Mouse (Mus musculus) neural tube, embryonic 11.5 days (tissue): ENCODE measurements around the gene Cd80. TPM values are rescaled to one million over a fixed set of nuclear protein-coding genes. Genes with fewer than 3 reads are reported as not detected.
A peak's percentile ranks its signal among the peaks of the same experiment; 100 is the strongest.
"Not testable (repeated sequence)": the region's sequence is repeated elsewhere in the genome, so short reads cannot be mapped to it uniquely, and the experiment has no call there.

Source experiments
- ATAC-seq: fragments of 200-750 bp; cut with Nextera tagmentation; 2 replicates; pipeline ENCODE4 v1.8.0; 2017; ENCODE audit warnings: moderate number of reproducible peaks, mild to moderate bottlenecking, moderate TSS enrichment, moderate library complexity; ENCODE audit not compliant: insufficient read depth, low FRiP score, low TSS enrichment
- DNase-seq: peaks from one replicate; pipeline ENCODE4 v3.0.0-alpha.2; 2015; ENCODE audit warnings: low spot score
- H3K27ac ChIP-seq: fragments of 300-500 bp; sonication (generic); 2 replicates; pipeline ENCODE4 v1.5.1; 2014; ENCODE audit warnings: low read depth, mild to moderate bottlenecking, low read length
- H3K27me3 ChIP-seq: fragments of 300-500 bp; sonication (generic); 2 replicates; pipeline ENCODE4 v1.6.1; 2014; ENCODE audit warnings: mild to moderate bottlenecking, low read length, mixed read lengths; ENCODE audit not compliant: control insufficient read depth, insufficient read depth
- H3K36me3 ChIP-seq: fragments of 300-500 bp; sonication (generic); 2 replicates; pipeline ENCODE4 v1.6.1; 2014; ENCODE audit warnings: mild to moderate bottlenecking, low read length, moderate library complexity, mixed read lengths; ENCODE audit not compliant: control insufficient read depth, insufficient read depth
- H3K4me1 ChIP-seq: fragments of 300-500 bp; sonication (generic); 2 replicates; pipeline ENCODE4 v1.6.1; 2014; ENCODE audit warnings: low read length, mixed read lengths; ENCODE audit not compliant: control insufficient read depth, insufficient read depth
- H3K4me2 ChIP-seq: fragments of 300-500 bp; sonication (generic); 2 replicates; pipeline ENCODE4 v1.6.1; 2014; ENCODE audit warnings: low read depth, mild to moderate bottlenecking, moderate library complexity
- H3K4me3 ChIP-seq: fragments of 300-500 bp; sonication (generic); 2 replicates; pipeline ENCODE4 v1.5.1; 2014; ENCODE audit warnings: low read depth, low read length
- H3K9ac ChIP-seq: fragments of 300-500 bp; sonication (generic); 2 replicates; pipeline ENCODE4 v1.6.1; 2014; ENCODE audit warnings: mild to moderate bottlenecking, low read length
- H3K9me3 ChIP-seq: fragments of 300-500 bp; sonication (generic); 2 replicates; pipeline ENCODE4 v1.6.1; 2016; ENCODE audit warnings: low read length; ENCODE audit not compliant: control insufficient read depth
- WGBS: fragments of 180-500 bp; shearing (Covaris S2); extraction: QIAGEN DNeasy Blood & Tissue Kit; methylation state at CpG from one replicate; pipeline ENCODE4 v1.1.7; 2014; 5-methylcytosine and 5-hydroxymethylcytosine counted together
- polyA plus RNA-seq: library from polyadenylated mRNA; unstranded; fragments of >200 nt; fragmentation: Nextera tagmentation; extraction: Ambion mirVana; gene quantifications from 2 replicates; pipeline ENCODE4 v1.2.1, GENCODE M21; 2014

Cd80 gene
- polyA plus RNA-seq, 1 experiment from 2014 or later, result 0.54 TPM

GRCm38 (mm10) chr16:38472507-38472873, 17.1 kb downstream of the Cd80 start:
- no peak overlapping the region for H3K9ac ChIP-seq
- DNase-seq (no peak), ATAC-seq (no peak)
- H3K27ac ChIP-seq, result no peak overlapping the region
- H3K4me3 ChIP-seq, result no peak overlapping the region
- no peak overlapping the region for H3K4me2 ChIP-seq
- H3K27me3 ChIP-seq, result no peaks in the 10 kb centered on the region
- no peaks in the 10 kb centered on the region for H3K36me3 ChIP-seq
- 94% methylated on average over 5 of the region's 5 CpGs for WGBS
- H3K9me3 ChIP-seq, result no peaks in the 10 kb centered on the region
- no peaks in the 10 kb centered on the region for H3K4me1 ChIP-seq

DNA sequence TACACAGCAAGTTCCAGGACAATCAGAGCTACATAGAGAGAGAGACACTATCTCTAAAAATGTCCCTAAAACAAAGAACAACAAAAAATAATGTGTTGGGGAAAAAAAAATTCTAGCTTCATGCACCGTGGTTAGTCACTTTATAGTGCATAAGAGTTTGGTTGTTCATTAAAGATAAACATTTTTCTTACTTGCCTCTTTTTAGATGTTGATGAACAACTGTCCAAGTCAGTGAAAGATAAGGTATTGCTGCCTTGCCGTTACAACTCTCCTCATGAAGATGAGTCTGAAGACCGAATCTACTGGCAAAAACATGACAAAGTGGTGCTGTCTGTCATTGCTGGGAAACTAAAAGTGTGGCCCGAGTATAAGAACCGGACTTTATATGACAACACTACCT, 18.3 kb downstream of the Cd80 start:
- Histone ChIP-seq H3K36me3 (no peaks in the 10 kb centered on the region), H3K9ac (no peak overlapping the region), H3K4me2 (no peak overlapping the region), H3K4me3 (no peak overlapping the region), H3K27me3 (no peaks in the 10 kb centered on the region), H3K4me1 (no peaks in the 10 kb centered on the region), H3K27ac (no peak overlapping the region), H3K9me3 (no peaks in the 10 kb centered on the region)
- no peak for ATAC-seq
- 90% methylated on average over 5 of the region's 5 CpGs for WGBS
- DNase-seq, result no peak

DNA sequence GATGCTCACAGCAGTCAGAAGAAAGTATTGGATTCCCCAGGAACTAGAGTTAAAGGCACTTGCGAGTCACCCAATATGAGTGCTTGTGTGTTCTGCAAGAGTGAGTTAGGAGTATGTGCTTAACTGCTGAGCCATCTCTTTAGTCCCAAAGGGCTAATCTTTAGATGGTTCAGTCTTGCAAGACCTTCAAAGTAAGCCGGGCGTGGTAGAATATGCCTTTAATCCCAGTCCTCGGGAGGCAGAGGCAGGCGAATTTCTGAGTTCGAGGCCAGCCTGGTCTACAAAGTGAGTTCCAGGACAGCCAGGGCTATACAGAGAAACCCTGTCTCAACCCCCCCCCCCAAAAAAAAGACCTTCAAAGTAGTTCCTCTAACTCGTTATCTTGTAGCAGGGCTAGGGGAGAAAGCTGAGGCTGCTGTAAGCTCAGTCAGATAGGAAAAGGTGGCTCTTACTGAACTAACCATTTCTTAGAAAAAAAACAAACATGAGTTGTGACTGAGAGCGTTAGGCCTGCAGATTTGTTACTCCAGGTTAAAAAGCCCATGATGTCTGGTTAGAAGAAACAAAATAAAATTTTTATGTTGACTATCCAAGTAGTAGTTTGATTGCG, 19.4 kb downstream of the Cd80 start:
- H3K36me3 ChIP-seq, result no peaks in the 10 kb centered on the region
- WGBS, result 94% methylated on average over 9 of the region's 9 CpGs
- DNase-seq (no peak), ATAC-seq (no peak)
- no peaks in the 10 kb centered on the region for H3K27me3 ChIP-seq
- no peak overlapping the region for H3K9ac ChIP-seq
- no peak overlapping the region for H3K4me3 ChIP-seq
- no peak overlapping the region for H3K27ac ChIP-seq
- H3K9me3 ChIP-seq, result no peaks in the 10 kb centered on the region
- H3K4me1 ChIP-seq, result no peaks in the 10 kb centered on the region
- H3K4me2 ChIP-seq, result no peak overlapping the region

DNA sequence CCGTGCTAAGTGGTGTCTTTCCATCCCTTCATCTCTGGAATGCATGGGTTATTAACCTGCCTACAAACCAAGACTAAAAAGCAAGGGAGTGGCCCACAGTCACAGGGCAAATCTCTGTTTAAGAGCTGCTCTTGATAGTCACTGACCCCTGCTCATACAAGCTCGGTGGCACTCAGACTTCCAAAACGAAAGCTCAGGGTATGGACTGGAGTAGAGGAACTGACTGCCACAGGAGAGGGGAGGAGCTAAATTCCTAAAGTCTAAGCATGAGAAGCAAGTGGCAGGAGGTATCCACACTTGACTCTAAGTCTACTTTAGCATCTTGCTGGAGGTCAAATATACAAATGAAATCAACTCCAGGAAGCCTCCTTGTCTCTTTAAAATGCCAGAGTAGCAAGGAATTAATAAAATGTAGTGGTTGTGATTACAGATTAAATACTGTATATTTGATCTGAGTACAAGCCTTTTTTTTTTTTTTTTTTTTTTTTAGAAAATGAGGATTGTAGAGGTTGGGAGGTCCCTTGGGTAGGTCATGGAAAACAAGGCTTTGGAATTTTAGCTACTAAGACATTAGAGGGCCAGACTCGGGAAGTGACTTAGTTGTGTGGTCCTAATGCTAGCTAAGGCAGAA, 20.4 kb downstream of the Cd80 start:
- no peak for DNase-seq
- no peak for ATAC-seq
- Histone ChIP-seq H3K9me3 (no peaks in the 10 kb centered on the region), H3K27me3 (no peaks in the 10 kb centered on the region), H3K9ac (no peak overlapping the region), H3K27ac (no peak overlapping the region), H3K4me1 (no peaks in the 10 kb centered on the region), H3K4me2 (peak overlapping the region; percentile 44; the same call in 1 of the 2 replicates), H3K36me3 (no peaks in the 10 kb centered on the region), H3K4me3 (no peak overlapping the region; the same call in 1 of the 2 replicates)
- WGBS, result 60% methylated on average over 4 of the region's 4 CpGs

DNA sequence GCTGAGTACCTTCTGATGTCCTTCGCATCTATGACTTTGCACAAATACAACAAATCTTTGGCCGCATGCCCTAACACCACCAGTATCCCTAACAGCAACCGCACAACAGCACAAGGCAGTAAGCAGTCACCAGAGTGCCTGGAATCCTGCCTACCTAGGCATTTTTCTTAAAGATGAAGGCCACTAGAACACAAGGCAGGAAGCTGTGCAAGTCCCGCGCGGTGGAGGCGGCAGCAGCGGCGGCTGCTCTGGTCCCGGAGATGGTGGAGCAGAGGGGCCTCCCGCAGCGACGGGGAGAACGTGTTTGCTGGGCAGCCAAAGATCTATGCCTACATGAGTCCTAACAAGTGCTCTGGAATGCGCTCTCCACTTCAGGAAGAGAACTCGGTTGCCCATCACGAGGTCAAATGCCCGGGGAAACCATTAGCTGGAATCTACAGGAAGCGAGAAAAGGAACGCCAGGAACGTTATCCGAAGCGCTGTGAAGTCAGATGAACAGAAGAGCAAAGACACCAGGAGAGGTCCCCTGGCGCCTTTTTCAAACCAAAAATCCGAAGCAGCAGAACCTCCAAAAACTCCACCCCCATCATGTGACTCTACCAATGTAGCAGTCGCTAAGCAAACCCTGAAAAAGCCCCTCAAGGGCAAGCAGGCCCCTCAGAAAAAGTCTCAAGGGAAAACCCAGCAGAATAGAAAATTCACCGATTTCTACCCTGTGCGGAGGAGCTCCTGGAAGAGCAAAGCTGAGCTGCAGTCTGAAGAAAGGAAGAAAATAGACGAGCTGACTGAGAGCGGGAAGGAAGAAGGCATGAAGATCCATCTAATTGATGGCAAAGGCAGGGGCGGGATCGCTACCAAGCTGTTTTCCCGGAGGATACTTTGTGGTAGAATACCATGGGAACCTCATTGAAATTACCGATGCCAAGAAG, 21.2 kb downstream of the Cd80 start:
- Histone ChIP-seq H3K27ac (no peak overlapping the region), H3K4me3 (peak overlapping the region; percentile 21), H3K9ac (peak overlapping the region; percentile 18), H3K9me3 (no peaks in the 10 kb centered on the region), H3K4me1 (no peaks in the 10 kb centered on the region), H3K4me2 (peak overlapping the region; percentile 44), H3K27me3 (no peaks in the 10 kb centered on the region), H3K36me3 (no peaks in the 10 kb centered on the region)
- 8% methylated on average over 34 of the region's 34 CpGs for WGBS
- DNase-seq (peak; percentile 56), ATAC-seq (no peak)

DNA sequence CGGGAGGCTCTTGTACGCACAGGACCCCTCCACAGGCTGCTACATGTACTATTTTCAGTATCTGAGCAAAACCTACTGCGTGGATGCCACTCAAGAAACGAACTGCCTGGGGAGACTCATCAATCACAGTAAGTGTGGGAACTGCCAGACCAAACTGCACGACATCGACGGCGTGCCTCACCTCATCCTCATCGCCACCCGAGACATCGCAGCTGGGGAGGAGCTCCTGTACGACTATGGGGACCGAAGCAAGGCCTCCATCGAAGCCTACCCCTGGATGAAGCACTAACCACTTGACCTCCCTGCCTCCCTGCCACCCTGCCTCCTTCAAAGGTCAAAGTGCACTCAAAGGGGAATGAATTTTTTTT, 21.9 kb downstream of the Cd80 start:
- not testable (repeated sequence) for H3K9me3 ChIP-seq, H3K27ac ChIP-seq, DNase-seq, H3K36me3 ChIP-seq, H3K27me3 ChIP-seq, ATAC-seq, H3K4me1 ChIP-seq
- Histone ChIP-seq H3K4me2 (peak overlapping the region; percentile 44), H3K9ac (peak overlapping the region; percentile 18), H3K4me3 (peak overlapping the region; percentile 21; the same call in 1 of the 2 replicates)
- 27% methylated on average over 14 of the region's 14 CpGs for WGBS

DNA sequence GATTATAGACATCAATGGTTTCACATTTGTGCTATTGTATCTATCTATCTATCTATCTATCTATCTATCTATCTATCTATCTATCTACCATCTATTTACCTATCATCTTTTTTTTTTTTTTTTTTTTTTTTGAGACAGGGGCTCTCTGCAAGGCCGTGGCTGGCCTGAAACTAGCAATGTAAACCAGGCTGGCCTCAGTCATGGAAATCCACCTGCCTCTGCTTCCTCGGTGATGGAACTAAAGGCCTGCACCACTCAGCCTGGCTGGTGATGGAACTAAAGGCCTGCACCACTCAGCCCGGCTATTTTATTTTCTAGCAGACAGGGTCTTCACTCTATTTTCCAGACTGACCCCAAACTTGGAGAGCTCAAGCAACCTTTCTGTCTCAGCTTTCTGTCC, 22.9 kb downstream of the Cd80 start:
- H3K4me2 ChIP-seq, result no peak overlapping the region
- 94% methylated on average over 3 of the region's 3 CpGs for WGBS
- H3K27ac ChIP-seq, result no peak overlapping the region
- no peak overlapping the region for H3K4me3 ChIP-seq
- ATAC-seq (no peak), DNase-seq (no peak)
- no peak overlapping the region for H3K9ac ChIP-seq
- H3K27me3 ChIP-seq, result peaks cover 4% of the 10 kb centered on the region; the same call in 1 of the 2 replicates
- H3K36me3 ChIP-seq, result no peaks in the 10 kb centered on the region
- no peaks in the 10 kb centered on the region for H3K9me3 ChIP-seq
- H3K4me1 ChIP-seq, result no peaks in the 10 kb centered on the region

DNA sequence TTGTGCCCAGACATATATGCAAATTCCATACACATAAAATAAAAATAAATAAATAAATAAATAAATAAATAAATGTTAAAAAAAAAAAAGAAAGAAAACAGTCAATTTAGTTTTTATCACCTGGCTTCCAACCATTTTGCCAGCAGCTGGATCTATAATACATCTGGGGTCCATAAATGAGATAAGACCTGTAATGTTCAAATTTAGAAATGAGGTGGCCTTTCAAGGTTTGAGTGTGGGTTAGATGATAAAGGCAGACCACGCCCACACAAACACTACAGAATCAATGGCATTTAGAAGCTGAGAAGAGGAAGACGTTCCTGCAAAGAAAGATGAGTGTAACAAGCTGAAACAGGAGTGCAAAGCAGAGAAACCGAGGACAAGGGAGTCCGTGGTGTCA, 26.0 kb downstream of the Cd80 start:
- Histone ChIP-seq H3K9ac (no peak overlapping the region), H3K36me3 (no peaks in the 10 kb centered on the region), H3K9me3 (no peaks in the 10 kb centered on the region), H3K27me3 (peaks cover 8% of the 10 kb centered on the region; the same call in 1 of the 2 replicates), H3K4me1 (no peaks in the 10 kb centered on the region), H3K4me3 (no peak overlapping the region), H3K4me2 (no peak overlapping the region), H3K27ac (no peak overlapping the region)
- WGBS, result 81% methylated on average over 4 of the region's 4 CpGs
- DNase-seq, result no peak
- no peak for ATAC-seq
